Mouse (Mus musculus): ENCODE data around the gene Cep128.

- TF ChIP-seq CTCF (IDR thresholded peaks at IDR 0.05; ENCODE audit: low read depth, low read length) (no peak), TAL1 (conservative IDR thresholded peaks at IDR 0.05; ENCODE audit: low read depth, low read length) (no peak), GATA1 (IDR thresholded peaks at IDR 0.05; ENCODE audit: borderline replicate concordance, low read length) (no peak)
Observed at GRCm38 (mm10) chr12:91171613-91172012, 212.6 kb downstream of the Cep128 start.

Measured in G1E (cell line).